Mouse (Mus musculus) embryonic facial prominence, embryonic 14.5 days (tissue): ENCODE data around the gene Ppil6. TPM values are rescaled to one million over a fixed set of nuclear protein-coding genes. Genes with fewer than 3 reads are reported as not detected.

Experiments used
- ATAC-seq: fragments of 200-750 bp; cut with Nextera tagmentation; 2 replicates; pipeline ENCODE4 v1.8.0; 2017; ENCODE audit warnings: low read depth, moderate number of reproducible peaks, moderate TSS enrichment
- DNase-seq: peaks from one replicate; pipeline ENCODE4 v3.0.0-alpha.2; 2015; ENCODE audit warnings: low spot score
- H3K27ac ChIP-seq: fragments of 300-500 bp; sonication (generic); replicated peaks from 2 replicates; pipeline ENCODE4 v1.5.1; 2014; ENCODE audit warnings: low read depth, mild to moderate bottlenecking, low read length, moderate library complexity
- H3K27me3 ChIP-seq: fragments of 300-500 bp; sonication (generic); replicated peaks from 2 replicates; pipeline ENCODE4 v1.6.1; 2014; ENCODE audit warnings: low read length; ENCODE audit not compliant: control insufficient read depth, insufficient read depth
- H3K36me3 ChIP-seq: fragments of 300-500 bp; sonication (generic); 2 replicates; pipeline ENCODE4 v1.6.1; 2014; ENCODE audit warnings: low read length, mixed read lengths; ENCODE audit not compliant: control insufficient read depth, insufficient read depth
- H3K4me1 ChIP-seq: fragments of 300-500 bp; sonication (generic); 2 replicates; pipeline ENCODE4 v1.6.1; 2014; ENCODE audit warnings: antibody characterized with exemption, low read length; ENCODE audit not compliant: control insufficient read depth, insufficient read depth
- H3K4me2 ChIP-seq: fragments of 300-500 bp; sonication (generic); 2 replicates; pipeline ENCODE4 v1.6.1; 2014; ENCODE audit warnings: low read depth, mild to moderate bottlenecking, low read length, moderate library complexity, mixed read lengths
- H3K4me3 ChIP-seq: fragments of 300-500 bp; sonication (generic); 2 replicates; pipeline ENCODE4 v1.5.1; 2014; ENCODE audit warnings: low read depth, mild to moderate bottlenecking, low read length
- H3K9ac ChIP-seq: fragments of 300-500 bp; sonication (generic); 2 replicates; pipeline ENCODE4 v1.6.1; 2014; ENCODE audit warnings: low read depth, mild to moderate bottlenecking, low read length, moderate library complexity, mixed read lengths
- H3K9me3 ChIP-seq: fragments of 300-500 bp; sonication (generic); 2 replicates; pipeline ENCODE4 v1.6.1; 2016; ENCODE audit warnings: low read length; ENCODE audit not compliant: control insufficient read depth
- WGBS: fragments of 180-500 bp; shearing (Covaris S2); extraction: QIAGEN DNeasy Blood & Tissue Kit; methylation state at CpG from one replicate; pipeline ENCODE4 v1.1.7; 2014; 5-methylcytosine and 5-hydroxymethylcytosine counted together
- polyA plus RNA-seq: library from polyadenylated mRNA; unstranded; fragments of >200 nt; fragmentation: Nextera tagmentation; extraction: Ambion mirVana; gene quantifications from 2 replicates; pipeline ENCODE4 v1.2.1, GENCODE M21; 2014

Gene Ppil6
- polyA plus RNA-seq, 1 experiment from 2014 or later: 2.0 TPM

DNA sequence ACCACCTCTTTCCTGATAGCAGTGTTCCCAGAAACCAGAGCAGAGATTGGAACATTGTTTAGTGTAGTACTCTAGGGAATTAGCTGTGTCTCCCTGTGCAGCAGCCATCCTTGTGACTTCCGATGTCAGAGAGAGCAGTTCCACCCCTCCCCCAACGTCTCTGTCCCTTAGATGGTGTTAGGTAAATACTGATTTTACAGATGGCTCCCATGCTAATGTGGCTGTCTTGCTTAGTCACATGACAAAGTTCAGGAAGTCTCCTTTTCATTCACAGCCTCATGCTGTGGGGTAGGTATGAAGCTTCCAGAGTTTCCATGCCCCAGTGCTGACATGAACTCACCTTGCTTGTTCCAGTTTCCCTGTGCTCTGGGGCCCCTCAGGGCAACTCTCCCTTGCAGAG is 29.7 kb upstream of the Ppil6 start:
- Histone ChIP-seq H3K9ac (no peak overlapping the region), H3K4me1 (no peaks in the 10 kb centered on the region), H3K4me3 (no peak overlapping the region), H3K27me3 (no peaks in the 10 kb centered on the region), H3K36me3 (peaks cover 69% of the 10 kb centered on the region), H3K9me3 (no peaks in the 10 kb centered on the region), H3K4me2 (no peak overlapping the region), H3K27ac (no peak overlapping the region)
- 18% methylated on average over 2 of the region's 2 CpGs for WGBS
- no peak for ATAC-seq
- DNase-seq: no peak

DNA sequence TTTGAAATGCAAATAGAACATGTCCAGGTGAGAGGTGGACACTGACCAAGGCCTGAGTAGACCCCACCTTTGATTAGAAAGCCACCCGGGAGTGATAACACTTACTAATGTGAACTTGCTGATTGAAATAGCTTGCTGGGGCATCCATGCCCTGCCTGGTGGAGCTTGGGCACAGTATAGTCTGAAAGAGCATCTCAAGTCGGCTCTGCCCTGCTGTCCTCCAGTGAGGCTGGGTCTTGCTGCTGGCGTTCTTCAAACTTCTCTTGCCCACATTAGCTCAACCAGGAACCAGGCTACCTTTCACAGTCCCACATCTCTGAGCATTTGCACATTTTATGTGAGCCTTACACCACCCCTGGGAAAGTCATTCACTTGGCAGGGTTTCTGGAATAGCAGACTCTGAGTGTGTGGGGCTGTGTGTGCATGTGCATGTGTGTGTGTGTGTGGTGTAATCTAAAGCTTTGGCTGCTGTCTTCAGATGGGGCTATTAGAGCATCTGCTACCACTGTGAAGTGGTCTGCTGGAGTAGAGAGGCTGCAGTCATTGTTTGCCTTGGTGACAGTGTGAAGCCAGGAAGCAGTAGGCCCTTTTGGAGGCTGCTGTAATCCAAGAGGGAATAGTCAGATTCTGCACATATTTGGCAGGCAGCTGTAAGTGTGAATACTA is 29.0 kb upstream of the Ppil6 start:
- WGBS: 89% methylated on average over 3 of the region's 3 CpGs

DNA sequence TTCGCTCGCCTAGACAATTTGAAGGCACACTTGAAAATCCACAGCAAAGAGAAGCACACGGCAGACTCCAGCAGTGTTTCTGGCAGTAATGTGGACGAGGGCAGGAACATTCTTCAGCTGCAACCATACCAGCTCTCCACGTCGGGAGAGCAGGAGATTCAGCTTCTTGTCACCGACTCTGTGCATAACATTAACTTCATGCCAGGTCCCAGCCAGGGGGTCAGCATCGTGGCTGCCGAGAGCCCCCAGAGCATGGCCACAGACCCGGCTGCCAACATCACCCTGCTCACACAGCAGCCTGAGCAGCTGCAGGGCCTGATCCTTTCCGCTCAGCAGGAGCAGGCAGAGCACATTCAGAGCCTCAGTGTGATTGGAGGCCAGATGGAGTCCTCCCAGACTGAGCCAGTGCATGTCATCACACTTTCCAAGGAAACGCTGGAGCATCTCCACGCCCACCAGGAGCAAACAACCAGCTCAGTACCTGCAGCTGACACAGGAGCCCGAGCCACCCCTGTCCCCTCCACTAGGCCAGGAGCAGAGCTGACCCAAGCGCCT is 25.8 kb upstream of the Ppil6 start:
- Histone ChIP-seq H3K4me2 (no peak overlapping the region), H3K27ac (no peak overlapping the region), H3K9me3 (no peaks in the 10 kb centered on the region), H3K36me3 (peaks cover 55% of the 10 kb centered on the region), H3K4me3 (no peak overlapping the region), H3K27me3 (no peaks in the 10 kb centered on the region), H3K9ac (no peak overlapping the region), H3K4me1 (no peaks in the 10 kb centered on the region)
- DNase-seq (no peak), ATAC-seq (no peak)
- 59% methylated on average over 15 of the region's 15 CpGs for WGBS

More for the DNA sequence above, 29.0 kb upstream of the Ppil6 start:
- peaks cover 67% of the 10 kb centered on the region for H3K36me3 ChIP-seq
- H3K27me3 ChIP-seq: no peaks in the 10 kb centered on the region
- H3K27ac ChIP-seq: no peak overlapping the region
- ATAC-seq: no peak
- no peaks in the 10 kb centered on the region for H3K4me1 ChIP-seq
- no peak overlapping the region for H3K4me3 ChIP-seq
- H3K9ac ChIP-seq: no peak overlapping the region
- no peak overlapping the region for H3K4me2 ChIP-seq
- H3K9me3 ChIP-seq: no peaks in the 10 kb centered on the region
- no peak for DNase-seq

DNA sequence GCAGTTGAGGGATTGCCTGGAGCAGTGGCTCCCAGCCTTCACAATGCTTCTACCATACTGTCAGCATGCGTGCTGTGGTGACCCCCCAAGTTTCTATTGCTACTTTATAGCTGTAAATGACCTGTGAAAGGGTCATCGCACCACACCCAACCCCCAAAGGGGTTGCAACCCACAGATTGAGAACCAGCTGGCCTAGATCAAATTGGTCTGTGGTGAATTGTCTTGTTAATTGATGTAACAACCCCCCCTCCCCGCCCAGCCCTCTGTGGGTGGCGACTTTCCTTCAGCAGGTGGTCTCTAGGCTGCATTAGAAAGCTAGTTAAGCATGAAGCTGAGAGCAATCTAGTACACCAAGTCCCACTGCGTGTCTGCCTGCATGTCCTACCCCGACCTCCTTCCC is 22.9 kb upstream of the Ppil6 start:
- no peaks in the 10 kb centered on the region for H3K9me3 ChIP-seq
- H3K4me2 ChIP-seq: no peak overlapping the region
- H3K4me3 ChIP-seq: no peak overlapping the region
- no peaks in the 10 kb centered on the region for H3K4me1 ChIP-seq
- H3K36me3 ChIP-seq: peaks cover 37% of the 10 kb centered on the region
- WGBS: 48% methylated on average over 6 of the region's 6 CpGs
- no peak overlapping the region for H3K9ac ChIP-seq
- no peak overlapping the region for H3K27ac ChIP-seq
- no peak for ATAC-seq
- no peak for DNase-seq
- H3K27me3 ChIP-seq: no peaks in the 10 kb centered on the region

DNA sequence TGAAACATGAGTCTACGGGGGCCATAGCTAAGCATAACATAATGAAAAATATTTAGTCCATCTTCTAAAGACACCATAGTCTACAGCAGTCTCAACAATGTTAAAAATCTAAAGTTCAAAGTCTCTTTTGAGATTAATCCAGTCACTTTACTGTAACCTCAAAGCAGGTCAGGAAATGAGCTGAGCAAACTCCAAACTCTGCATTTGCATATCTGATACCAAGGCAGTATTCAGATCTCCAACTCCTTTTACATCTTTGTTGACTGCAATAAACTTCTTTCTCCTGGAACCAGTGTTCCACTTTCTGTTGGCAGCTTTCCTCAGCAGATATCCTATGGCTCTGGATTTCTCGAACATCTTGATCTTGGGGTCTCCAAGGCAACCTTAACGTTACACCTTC is 19.5 kb upstream of the Ppil6 start:
- no peaks in the 10 kb centered on the region for H3K27me3 ChIP-seq
- H3K36me3 ChIP-seq: peaks cover 15% of the 10 kb centered on the region; the same call in 1 of the 2 replicates
- H3K4me1 ChIP-seq: 0 out of 2 replicates have a peak, but pooled peaks cover under 1% of the 10 kb centered on the region
- WGBS: 82% methylated on average over 3 of the region's 3 CpGs
- ATAC-seq (no peak), DNase-seq (no peak)
- no peak overlapping the region for H3K27ac ChIP-seq
- no peak overlapping the region for H3K9ac ChIP-seq
- H3K9me3 ChIP-seq: no peaks in the 10 kb centered on the region
- no peak overlapping the region for H3K4me2 ChIP-seq
- H3K4me3 ChIP-seq: no peak overlapping the region

DNA sequence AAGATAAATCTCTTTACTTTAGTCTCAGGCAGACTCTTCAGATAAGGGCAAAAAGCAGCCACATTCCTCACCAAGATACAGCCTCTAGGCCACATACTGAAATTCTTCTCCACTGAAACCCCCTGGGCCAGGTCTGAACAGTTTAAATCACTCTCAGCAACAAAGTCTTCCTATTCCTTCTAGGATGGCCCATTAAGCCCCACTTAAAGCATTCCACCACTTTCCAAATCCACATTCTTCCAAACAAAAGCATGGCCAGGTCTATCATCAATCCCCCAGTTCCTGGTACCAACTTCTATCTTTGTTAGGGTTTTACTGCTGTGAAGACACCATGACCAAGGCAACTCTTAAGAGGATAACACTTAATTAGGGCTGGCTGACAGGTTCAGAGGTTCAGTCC is 17.7 kb upstream of the Ppil6 start:
- no peaks in the 10 kb centered on the region for H3K9me3 ChIP-seq
- H3K9ac ChIP-seq: no peak overlapping the region
- no peak overlapping the region for H3K4me2 ChIP-seq
- H3K4me1 ChIP-seq: peaks cover 9% of the 10 kb centered on the region
- DNase-seq (no peak), ATAC-seq (no peak)
- no peak overlapping the region for H3K27ac ChIP-seq
- H3K4me3 ChIP-seq: no peak overlapping the region
- peaks cover under 1% of the 10 kb centered on the region; the same call in 1 of the 2 replicates for H3K36me3 ChIP-seq
- no peaks in the 10 kb centered on the region for H3K27me3 ChIP-seq

DNA sequence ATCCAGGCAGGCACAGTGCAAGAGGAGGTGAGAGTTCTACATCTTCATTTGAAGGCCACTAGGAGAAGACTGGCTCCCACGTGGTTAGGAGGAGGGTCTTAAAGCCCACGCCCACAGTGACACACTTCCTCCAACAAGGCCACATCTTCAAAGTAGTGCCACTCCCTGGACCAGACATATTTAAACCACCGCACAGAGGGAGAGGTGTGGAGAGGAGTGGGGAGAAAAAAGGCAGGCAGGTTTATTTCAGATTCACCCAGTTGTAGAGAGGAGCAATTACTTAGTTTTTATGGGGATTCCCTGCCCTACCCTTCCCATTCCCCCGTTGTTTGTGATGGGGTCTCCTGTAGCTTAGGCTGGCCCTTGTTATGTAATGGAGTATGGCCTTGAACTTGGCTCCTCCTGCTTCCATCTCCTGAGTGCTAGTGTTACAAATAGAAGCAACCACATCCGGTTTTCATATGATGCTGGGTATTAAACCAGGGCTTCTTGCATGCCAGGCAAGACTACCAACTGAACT is 17.2 kb upstream of the Ppil6 start:
- no peak overlapping the region for H3K27ac ChIP-seq
- no peak overlapping the region for H3K4me2 ChIP-seq
- DNase-seq: no peak
- H3K27me3 ChIP-seq: no peaks in the 10 kb centered on the region
- no peaks in the 10 kb centered on the region for H3K36me3 ChIP-seq
- WGBS: 75% methylated on average over 5 of the region's 5 CpGs
- no peaks in the 10 kb centered on the region for H3K9me3 ChIP-seq
- H3K4me3 ChIP-seq: no peak overlapping the region
- H3K9ac ChIP-seq: no peak overlapping the region
- no peak for ATAC-seq
- peaks cover 12% of the 10 kb centered on the region for H3K4me1 ChIP-seq

DNA sequence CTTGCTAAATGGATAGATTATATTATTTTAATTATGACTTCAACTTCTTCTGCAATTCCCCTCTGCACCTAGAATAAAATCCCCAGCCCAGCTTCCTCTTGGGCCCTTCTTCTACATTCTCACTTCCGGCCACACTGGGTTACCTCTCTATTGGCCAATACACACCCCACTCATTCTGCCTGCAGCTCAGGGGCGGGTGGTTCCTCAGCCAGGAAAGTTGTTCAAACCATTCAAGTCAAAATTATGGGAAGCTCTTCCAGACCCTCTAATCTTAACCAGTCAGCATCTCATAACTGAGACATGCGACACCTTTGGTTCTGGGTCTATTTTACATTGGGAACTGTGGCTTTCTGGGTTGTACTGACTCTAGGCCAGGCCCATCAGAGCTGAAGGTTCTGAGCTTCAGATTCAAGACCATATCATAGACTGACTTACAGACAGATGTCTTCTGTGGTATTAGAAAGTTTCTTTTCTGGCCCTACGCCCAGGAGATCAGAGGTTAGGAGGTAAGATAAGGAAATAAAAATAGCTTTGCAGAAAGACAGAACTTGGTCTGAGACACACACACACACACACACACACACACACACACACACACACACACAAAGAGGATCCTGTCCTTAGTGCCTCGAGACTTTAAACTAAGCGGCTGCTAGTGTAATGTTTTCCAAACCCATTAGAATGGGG is 16.3 kb upstream of the Ppil6 start:
- no peak for DNase-seq
- Histone ChIP-seq H3K9me3 (no peaks in the 10 kb centered on the region), H3K4me3 (no peak overlapping the region), H3K9ac (no peak overlapping the region), H3K27me3 (no peaks in the 10 kb centered on the region), H3K4me2 (no peak overlapping the region), H3K36me3 (no peaks in the 10 kb centered on the region), H3K4me1 (peaks cover 14% of the 10 kb centered on the region), H3K27ac (no peak overlapping the region)
- WGBS: 71% methylated on average over 6 of the region's 6 CpGs
- no peak for ATAC-seq
